Mouse (Mus musculus) hindbrain, embryonic 13.5 days (tissue): ENCODE data around the gene Trim7. TPM values are rescaled to one million over a fixed set of nuclear protein-coding genes. Genes with fewer than 3 reads are reported as not detected.

Experiments
- ATAC-seq: fragments of 200-750 bp; cut with Nextera tagmentation; 2 replicates; pipeline ENCODE4 v1.8.0; 2017; ENCODE audit warnings: moderate TSS enrichment; ENCODE audit not compliant: low FRiP score
- H3K27ac ChIP-seq: fragments of 300-500 bp; sonication (generic); 2 replicates; pipeline ENCODE4 v1.5.1; 2015; ENCODE audit warnings: inconsistent platforms, mild to moderate bottlenecking, moderate library complexity
- H3K27me3 ChIP-seq: fragments of 300-500 bp; sonication (generic); 2 replicates; pipeline ENCODE4 v1.6.1; 2015; ENCODE audit warnings: mild to moderate bottlenecking, inconsistent platforms
- H3K36me3 ChIP-seq: fragments of 300-500 bp; sonication (generic); 2 replicates; pipeline ENCODE4 v1.6.1; 2015; ENCODE audit warnings: mild to moderate bottlenecking, inconsistent platforms
- H3K4me1 ChIP-seq: fragments of 300-500 bp; sonication (generic); replicated peaks from 2 replicates; pipeline ENCODE4 v1.6.1; 2015; ENCODE audit warnings: inconsistent platforms
- H3K4me2 ChIP-seq: fragments of 300-500 bp; sonication (generic); 2 replicates; pipeline ENCODE4 v1.6.1; 2015; ENCODE audit warnings: inconsistent platforms, mild to moderate bottlenecking, moderate library complexity
- H3K4me3 ChIP-seq: fragments of 300-500 bp; sonication (generic); 2 replicates; pipeline ENCODE4 v1.5.1; 2015; ENCODE audit warnings: mild to moderate bottlenecking, inconsistent platforms
- H3K9ac ChIP-seq: fragments of 300-500 bp; sonication (generic); 2 replicates; pipeline ENCODE4 v1.6.1; 2015; ENCODE audit warnings: mild to moderate bottlenecking, inconsistent platforms
- H3K9me3 ChIP-seq: fragments of 300-500 bp; sonication (generic); 2 replicates; pipeline ENCODE4 v1.6.1; 2016; ENCODE audit warnings: inconsistent platforms
- WGBS: fragments of 180-500 bp; shearing (Covaris S2); methylation state at CpG from one replicate; pipeline ENCODE4 v1.1.7; 2015; 5-methylcytosine and 5-hydroxymethylcytosine counted together
- polyA plus RNA-seq: library from polyadenylated mRNA; unstranded; fragments of >200 nt; fragmentation: Nextera tagmentation; extraction: Ambion mirVana; gene quantifications from 2 replicates; pipeline ENCODE4 v1.2.1, GENCODE M21; 2015

The Trim7 gene
- polyA plus RNA-seq, 1 experiment from 2014 or later: 1.0 TPM

- Histone ChIP-seq H3K9ac (no peak overlapping the region), H3K4me2 (no peak overlapping the region), H3K4me1 (peaks cover 2% of the 10 kb centered on the region), H3K27me3 (no peaks in the 10 kb centered on the region), H3K27ac (no peak overlapping the region), H3K9me3 (no peaks in the 10 kb centered on the region), H3K4me3 (no peak overlapping the region), H3K36me3 (peaks cover 98% of the 10 kb centered on the region)
- ATAC-seq: no peak
- 72% methylated on average over 14 of the region's 14 CpGs for WGBS
Measured at GRCm38 (mm10) chr11:48807563-48808303, 18.2 kb upstream of the Trim7 start.

DNA sequence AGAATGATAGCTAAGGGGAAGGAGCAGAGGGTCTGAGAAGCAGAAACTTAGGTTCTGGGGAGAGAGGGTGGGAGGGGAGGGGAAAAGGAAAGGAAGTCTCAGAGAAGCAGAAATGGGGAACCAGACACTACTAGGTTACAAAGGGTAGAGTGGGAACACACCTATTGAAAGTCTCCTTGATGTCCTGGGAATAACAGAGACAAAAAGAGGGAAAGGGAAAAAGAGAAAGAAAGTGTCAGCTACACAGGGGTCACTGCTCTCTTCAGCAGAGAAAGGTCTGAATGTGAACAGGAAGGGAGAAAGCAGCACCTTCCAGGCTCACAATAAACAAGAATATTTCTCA, 17.7 kb upstream of the Trim7 start:
- no peaks in the 10 kb centered on the region for H3K9me3 ChIP-seq
- H3K4me2 ChIP-seq: no peak overlapping the region
- H3K27me3 ChIP-seq: no peaks in the 10 kb centered on the region
- no peak overlapping the region for H3K9ac ChIP-seq
- H3K4me1 ChIP-seq: 0 out of 2 replicates have a peak, but pooled peaks cover 3% of the 10 kb centered on the region
- peaks cover 97% of the 10 kb centered on the region for H3K36me3 ChIP-seq
- no peak overlapping the region for H3K4me3 ChIP-seq
- H3K27ac ChIP-seq: no peak overlapping the region
- ATAC-seq: no peak

DNA sequence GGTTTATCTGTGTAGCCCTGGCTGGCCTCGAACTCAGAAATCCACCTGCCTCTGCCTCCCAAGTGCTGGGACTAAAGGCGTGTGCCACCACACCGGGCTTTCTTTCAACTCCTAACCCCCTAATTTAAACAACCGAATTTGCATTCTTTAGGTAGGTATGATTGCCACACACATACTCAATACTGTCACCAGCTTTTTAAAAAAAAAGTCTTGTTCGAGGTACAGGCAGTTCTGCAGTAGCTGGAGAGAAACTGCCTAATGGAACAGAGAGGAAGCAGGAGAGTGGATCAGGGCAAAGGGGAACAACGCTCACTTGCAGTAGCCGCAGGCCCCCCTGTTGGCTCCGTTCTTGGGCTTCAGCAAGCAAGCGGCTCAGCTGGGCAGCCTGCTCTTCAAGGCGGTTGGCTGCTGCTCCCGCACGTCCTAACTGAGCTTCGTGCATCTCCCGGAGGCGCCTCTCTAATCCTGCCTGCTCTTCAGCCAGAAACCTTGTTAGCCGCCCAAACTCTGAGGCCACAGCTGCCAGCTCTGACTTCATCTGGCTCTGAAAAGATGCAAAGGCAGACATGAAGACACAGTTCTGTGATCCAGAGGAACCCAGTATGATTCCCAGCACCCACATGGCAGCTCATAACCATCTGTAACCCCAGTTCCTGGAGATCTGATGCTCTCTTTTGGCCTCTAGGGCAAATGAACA, 17.1 kb upstream of the Trim7 start:
- Histone ChIP-seq H3K9ac (no peak overlapping the region), H3K4me1 (peaks cover 9% of the 10 kb centered on the region; the same call in 1 of the 2 replicates), H3K9me3 (no peaks in the 10 kb centered on the region), H3K27me3 (no peaks in the 10 kb centered on the region), H3K36me3 (peaks cover 94% of the 10 kb centered on the region), H3K4me3 (no peak overlapping the region), H3K4me2 (no peak overlapping the region), H3K27ac (no peak overlapping the region)
- ATAC-seq: no peak
- WGBS: 78% methylated on average over 16 of the region's 16 CpGs

DNA sequence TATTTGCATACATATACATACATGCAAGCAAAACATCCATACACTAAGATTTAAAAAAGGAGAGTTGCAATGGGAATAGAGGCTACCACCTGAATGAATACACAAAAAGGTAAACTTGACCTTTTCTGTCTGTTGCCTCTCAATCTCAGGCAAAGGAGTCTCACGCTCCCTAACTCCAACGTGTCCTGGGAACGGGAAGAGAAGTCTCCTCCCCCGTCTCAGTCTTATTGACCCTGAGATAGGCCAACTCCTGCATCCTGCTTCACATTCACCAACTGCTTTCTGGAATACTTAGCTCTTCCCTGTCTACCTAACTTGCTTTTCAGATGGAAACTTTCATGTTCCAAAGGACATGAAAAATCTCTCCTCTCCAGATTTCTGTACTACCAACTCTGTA, 16.5 kb upstream of the Trim7 start:
- Histone ChIP-seq H3K36me3 (peaks cover 89% of the 10 kb centered on the region), H3K4me3 (no peak overlapping the region), H3K9me3 (no peaks in the 10 kb centered on the region), H3K4me1 (peaks cover 13% of the 10 kb centered on the region), H3K27ac (no peak overlapping the region), H3K27me3 (no peaks in the 10 kb centered on the region), H3K9ac (no peak overlapping the region), H3K4me2 (no peak overlapping the region)
- WGBS: 72% methylated on average over 4 of the region's 4 CpGs
- ATAC-seq: no peak

DNA sequence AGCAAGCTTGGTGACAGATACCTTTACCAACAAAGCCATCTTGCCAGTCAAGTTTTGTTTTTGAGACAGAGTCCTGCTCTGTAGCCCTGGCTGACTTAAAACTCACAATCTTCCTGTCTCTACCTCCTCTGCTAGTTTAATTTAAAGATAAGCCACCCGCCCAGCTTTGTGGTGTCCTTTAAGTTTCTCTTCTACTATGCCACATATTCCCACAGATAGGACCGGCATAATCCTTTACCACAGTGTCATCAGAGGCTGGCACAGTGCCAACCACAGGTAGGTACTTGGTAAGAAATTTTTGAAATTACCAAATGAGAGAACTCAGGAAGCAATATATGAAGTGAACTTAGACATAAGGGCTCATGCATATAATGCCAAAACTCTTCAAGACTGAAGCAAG, 15.8 kb upstream of the Trim7 start:
- H3K4me3 ChIP-seq: no peak overlapping the region

DNA sequence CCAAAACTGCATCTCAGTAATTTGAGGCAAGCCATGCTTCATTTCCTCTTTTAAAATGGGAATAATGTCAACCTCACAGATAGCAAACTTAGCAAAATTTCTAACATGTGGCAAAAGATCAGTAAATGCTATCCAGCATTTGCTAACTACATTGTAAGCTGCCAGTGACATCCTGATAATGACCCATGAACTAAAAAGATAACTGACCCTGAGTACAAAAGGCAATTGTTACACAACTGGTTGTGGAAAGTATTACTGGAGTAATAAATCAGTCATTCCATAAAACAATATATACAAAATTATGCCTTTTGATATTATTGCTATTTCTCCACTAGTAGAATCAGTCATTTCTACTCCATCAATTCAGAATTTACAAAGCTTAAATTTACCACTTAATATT, 12.2 kb upstream of the Trim7 start:
- Histone ChIP-seq H3K9me3 (no peaks in the 10 kb centered on the region), H3K9ac (peak overlapping the region; percentile 30; the same call in 1 of the 2 replicates), H3K4me1 (peaks cover 33% of the 10 kb centered on the region), H3K27ac (no peak overlapping the region), H3K4me3 (no peak overlapping the region), H3K4me2 (no peak overlapping the region), H3K36me3 (peaks cover 45% of the 10 kb centered on the region), H3K27me3 (no peaks in the 10 kb centered on the region)
- no peak for ATAC-seq

More for the DNA sequence above, 15.8 kb upstream of the Trim7 start:
- no peaks in the 10 kb centered on the region for H3K27me3 ChIP-seq
- H3K9ac ChIP-seq: no peak overlapping the region
- no peak overlapping the region for H3K4me2 ChIP-seq
- peaks cover 20% of the 10 kb centered on the region for H3K4me1 ChIP-seq
- ATAC-seq: no peak
- peaks cover 82% of the 10 kb centered on the region for H3K36me3 ChIP-seq
- no peak overlapping the region for H3K27ac ChIP-seq
- no peaks in the 10 kb centered on the region for H3K9me3 ChIP-seq
- WGBS: 90% methylated on average over 2 of the region's 2 CpGs

DNA sequence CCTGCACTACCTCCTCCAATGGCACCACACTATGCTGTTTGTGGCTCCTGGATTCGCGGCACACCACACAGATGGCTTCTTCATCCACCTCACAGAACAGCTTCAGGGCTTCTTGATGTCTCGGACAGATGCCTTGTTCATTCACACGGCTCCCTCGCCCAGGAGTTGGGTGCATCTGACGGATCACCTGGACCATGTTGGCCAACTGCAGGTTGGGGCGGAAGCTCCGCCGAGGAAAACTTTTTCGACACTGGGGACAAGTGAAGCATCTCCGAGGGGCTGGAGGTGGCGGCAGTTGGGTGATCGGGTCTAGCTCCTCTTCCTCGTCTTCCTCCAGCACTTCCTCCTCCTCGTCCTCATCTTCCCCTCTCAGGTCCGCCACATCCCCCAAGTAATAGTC, 10.1 kb upstream of the Trim7 start:
- H3K27ac ChIP-seq: no peak overlapping the region
- H3K4me2 ChIP-seq: peak overlapping the region; percentile 81
- no peaks in the 10 kb centered on the region for H3K9me3 ChIP-seq
- H3K9ac ChIP-seq: peak overlapping the region; percentile 82
- no peak for ATAC-seq
- peak overlapping the region; percentile 76 for H3K4me3 ChIP-seq
- peaks cover 26% of the 10 kb centered on the region for H3K36me3 ChIP-seq
- no peaks in the 10 kb centered on the region for H3K27me3 ChIP-seq
- 80% methylated on average over 16 of the region's 16 CpGs for WGBS
- H3K4me1 ChIP-seq: peaks cover 33% of the 10 kb centered on the region

DNA sequence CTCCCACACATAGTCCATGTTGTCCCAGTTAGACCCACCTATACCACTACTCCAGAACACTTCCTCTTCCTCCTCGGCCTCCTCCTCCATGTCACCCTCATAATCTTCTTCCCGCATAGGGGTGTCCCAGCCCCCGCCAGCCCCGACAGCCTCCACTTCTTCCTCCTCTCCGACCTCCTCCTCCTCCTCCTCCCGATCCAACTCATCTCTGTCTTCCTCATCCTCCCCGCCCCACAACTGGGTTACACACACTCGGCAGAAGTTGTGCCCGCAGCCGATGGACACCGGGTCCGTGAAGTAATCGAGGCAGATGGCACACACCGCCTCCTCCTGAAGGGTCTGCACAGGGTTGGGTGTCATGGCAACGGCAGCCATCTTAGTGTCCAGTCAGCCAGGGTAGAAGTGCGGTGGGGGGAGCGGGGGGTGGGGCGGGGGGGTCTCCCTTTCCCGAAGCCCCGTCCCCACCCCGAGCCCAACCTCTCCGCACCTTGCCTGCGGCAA, 9.6 kb upstream of the Trim7 start:
- H3K27ac ChIP-seq: peak overlapping the region; percentile 97
- ATAC-seq: peak; percentile 68
- peak overlapping the region; percentile 81 for H3K4me2 ChIP-seq
- peaks cover 33% of the 10 kb centered on the region for H3K4me1 ChIP-seq
- peak overlapping the region; percentile 76 for H3K4me3 ChIP-seq
- 0 out of 2 replicates have a peak, but pooled peaks cover 3% of the 10 kb centered on the region for H3K27me3 ChIP-seq
- WGBS: 5% methylated on average over 23 of the region's 23 CpGs
- H3K9me3 ChIP-seq: no peaks in the 10 kb centered on the region
- H3K36me3 ChIP-seq: peaks cover 21% of the 10 kb centered on the region
- H3K9ac ChIP-seq: peak overlapping the region; percentile 82

GRCm38 (mm10) chr11:48816800-48817665, 8.9 kb upstream of the Trim7 start, which contains the start of gene Trim41:
Gene Trim41 (minus strand): TSS chr11:48817353.
- peak; percentile 98 for ATAC-seq
- H3K9me3 ChIP-seq: no peaks in the 10 kb centered on the region

GRCm38 (mm10) chr11:48817794-48818193, 8.1 kb upstream of the Trim7 start:
- 10% methylated on average over 9 of the region's 9 CpGs for WGBS
- no peak for ATAC-seq

More at GRCm38 (mm10) chr11:48816800-48817665, 8.9 kb upstream of the Trim7 start, which contains the start of gene Trim41:
- Histone ChIP-seq H3K27ac (peak within 1 kb of the TSS; percentile 97), H3K4me2 (peak within 1 kb of the TSS; percentile 81), H3K36me3 (peaks cover 14% of the 10 kb centered on the region), H3K9ac (peak within 1 kb of the TSS; percentile 82), H3K4me3 (peak within 1 kb of the TSS; percentile 76), H3K27me3 (0 out of 2 replicates have a peak, but pooled peaks cover 3% of the 10 kb centered on the region), H3K4me1 (peaks cover 33% of the 10 kb centered on the region)
- WGBS: under 1% methylated on average over 73 of the region's 77 CpGs

DNA sequence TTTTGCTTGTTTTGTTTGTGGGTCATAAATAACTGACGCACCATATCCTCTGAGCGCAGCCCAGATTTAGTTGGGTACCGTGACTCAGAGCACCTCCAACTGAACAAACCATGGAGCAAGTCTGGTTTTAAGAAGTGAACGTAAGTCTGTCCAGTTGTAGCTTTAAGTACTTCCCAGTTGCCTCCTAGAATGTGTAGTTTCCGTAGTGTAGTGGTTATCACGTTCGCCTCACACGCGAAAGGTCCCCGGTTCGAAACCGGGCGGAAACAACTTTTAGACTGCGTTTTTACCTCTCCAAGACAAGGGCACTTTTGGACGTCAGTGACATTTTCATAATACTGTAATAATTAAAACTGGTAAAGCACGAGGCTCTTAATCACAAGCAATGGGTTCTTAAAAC, 7.6 kb upstream of the Trim7 start:
- Histone ChIP-seq H3K4me3 (peak overlapping the region; percentile 76), H3K9ac (peak overlapping the region; percentile 82), H3K4me1 (peaks cover 29% of the 10 kb centered on the region), H3K36me3 (peaks cover 2% of the 10 kb centered on the region; the same call in 1 of the 2 replicates), H3K27ac (0 out of 2 replicates have a peak overlapping the region, but pooled peaks have one; percentile 97), H3K27me3 (peaks cover 11% of the 10 kb centered on the region), H3K9me3 (no peaks in the 10 kb centered on the region), H3K4me2 (peak overlapping the region; percentile 81)
- ATAC-seq: no peak
- WGBS: under 1% methylated on average over 16 of the region's 16 CpGs

More at GRCm38 (mm10) chr11:48817794-48818193, 8.1 kb upstream of the Trim7 start:
- no peaks in the 10 kb centered on the region for H3K9me3 ChIP-seq
- H3K4me3 ChIP-seq: peak overlapping the region; percentile 76
- H3K27ac ChIP-seq: peak overlapping the region; percentile 97
- H3K4me1 ChIP-seq: peaks cover 33% of the 10 kb centered on the region
- peaks cover 9% of the 10 kb centered on the region for H3K27me3 ChIP-seq
- H3K36me3 ChIP-seq: peaks cover 8% of the 10 kb centered on the region; the same call in 1 of the 2 replicates
- peak overlapping the region; percentile 81 for H3K4me2 ChIP-seq
- H3K9ac ChIP-seq: peak overlapping the region; percentile 82
